Mouse (Mus musculus): ENCODE measurements around the gene Erbb3. TPM values are rescaled to one million over a fixed set of nuclear protein-coding genes. Genes with fewer than 3 reads are reported as not detected.

Gene Erbb3
- total and polyA plus RNA-seq, 3 experiments: 0.29 to 0.39 TPM; not detected in 1

GRCm38 (mm10) chr10:128626311-128627310, 37.2 kb upstream of the Erbb3 start, which contains the start of gene Rps26:
TSS of gene Rps26 (minus strand) at chr10:128626747.
- DNase-seq (ENCODE audit: low read depth, low spot score): peak; percentile 99
- H3K4me1 ChIP-seq (ENCODE audit: control insufficient read depth in 1 of 2, insufficient read depth in 2 of 2, low read length in 2 of 2): peaks cover 0 to 20% of the 10 kb centered on the region in 2 experiments; a peak in 2 of 4 replicates
- TF ChIP-seq RAD21 (IDR thresholded peaks at IDR 0.05; ENCODE audit: low read depth, low read length) (peak; percentile 38), ELF1 (IDR thresholded peaks at IDR 0.05; ENCODE audit: low read depth, low read length) (peak; percentile 98), RCOR1 (IDR thresholded peaks at IDR 0.05; ENCODE audit: low read depth, low read length) (no peak), TAL1 (IDR thresholded peaks at IDR 0.05; ENCODE audit: low read length) (no peak), ZC3H11A (IDR thresholded peaks at IDR 0.05; ENCODE audit: low read depth, low read length) (no peak), TCF12 (IDR thresholded peaks at IDR 0.05; ENCODE audit: low read depth, low read length) (peak; percentile 80), UBTF (IDR thresholded peaks at IDR 0.05; ENCODE audit: borderline replicate concordance, insufficient read depth, low read depth, low read length) (no peak), TBP (IDR thresholded peaks at IDR 0.05; ENCODE audit: low read depth, low read length) (peak; percentile 99), MAX (IDR thresholded peaks at IDR 0.05; ENCODE audit: low read length) (peak; percentile 86), ZNF384 (IDR thresholded peaks at IDR 0.05; ENCODE audit: low read depth, low read length) (peak; percentile 98), ETS1 (IDR thresholded peaks at IDR 0.05; ENCODE audit: low read depth, low read length) (peak; percentile 42; the same call in 1 of the 2 replicates), EP300 (IDR thresholded peaks at IDR 0.05; ENCODE audit: low read depth in 1 of 2, low read length in 2 of 2) (peak in 1 of 2 experiments; percentile 18; a peak in 1 of 4 replicates), GATA1 (IDR thresholded peaks at IDR 0.05; ENCODE audit: low read depth, low read length) (peak; percentile 68), MYB (IDR thresholded peaks at IDR 0.05; ENCODE audit: low read depth, low read length) (no peak), KAT2A (conservative IDR thresholded peaks at IDR 0.05; ENCODE audit: low read depth, low read length) (peak; percentile 99), MYC (IDR thresholded peaks at IDR 0.05; ENCODE audit: low read depth, low read length) (peak; percentile 98), BHLHE40 (IDR thresholded peaks at IDR 0.05; ENCODE audit: borderline replicate concordance, low read depth, low read length) (no peak), E2F4 (IDR thresholded peaks at IDR 0.05; ENCODE audit: borderline replicate concordance, low read depth, low read length) (no peak; the same call in 1 of the 2 replicates), USF1 (IDR thresholded peaks at IDR 0.05; ENCODE audit: low read depth, low read length) (peak; percentile 24; the same call in 1 of the 2 replicates), ZMIZ1 (IDR thresholded peaks at IDR 0.05; ENCODE audit: low read depth, low read length) (peak; percentile 93; the same call in 1 of the 2 replicates), CHD1 (IDR thresholded peaks at IDR 0.05; ENCODE audit: low read depth, low read length) (no peak), SMC3 (IDR thresholded peaks at IDR 0.05; ENCODE audit: low read depth, low read length) (peak; percentile 48; the same call in 1 of the 2 replicates), POLR2AphosphoS5 (IDR thresholded peaks at IDR 0.05; ENCODE audit: borderline replicate concordance, low read depth, low read length) (peak; percentile 89; the same call in 1 of the 2 replicates), CHD2 (IDR thresholded peaks at IDR 0.05; ENCODE audit: low read length) (peak; percentile 79), CTCF (IDR thresholded peaks at IDR 0.05 in 2 of 3, conservative IDR thresholded peaks at IDR 0.05 in 1 of 3; ENCODE audit: control insufficient read depth in 1 of 3, insufficient read depth in 1 of 3, low read depth in 2 of 3, low read length in 3 of 3, poor library complexity in 1 of 3, severe bottlenecking in 1 of 3) (peak in 2 of 3 experiments; percentile 6 to 59; a peak in 2 of 6 replicates), ZKSCAN1 (IDR thresholded peaks at IDR 0.05; ENCODE audit: low read depth, low read length) (peak; percentile 70; the same call in 1 of the 2 replicates), HCFC1 (IDR thresholded peaks at IDR 0.05; ENCODE audit: low read depth, low read length) (peak; percentile 99), NELFE (IDR thresholded peaks at IDR 0.05; ENCODE audit: low read depth, low read length) (peak; percentile 99), POLR2A (IDR thresholded peaks at IDR 0.05; ENCODE audit: control insufficient read depth in 1 of 2, insufficient read depth in 1 of 2, low read depth in 1 of 2, low read length in 2 of 2, poor library complexity in 1 of 2) (peak; percentile 96 to 98), GABPA (IDR thresholded peaks at IDR 0.05; ENCODE audit: low read depth, low read length) (no peak), NRF1 (IDR thresholded peaks at IDR 0.05; ENCODE audit: insufficient read depth, low read depth, low read length, poor library complexity, severe bottlenecking) (peak; percentile 68), USF2 (IDR thresholded peaks at IDR 0.05; ENCODE audit: borderline replicate concordance in 1 of 2, insufficient read depth in 1 of 2, low read depth in 1 of 2, low read length in 2 of 2) (no peak), JUND (IDR thresholded peaks at IDR 0.05; ENCODE audit: low read depth, low read length) (0 out of 2 replicates have a peak, but pooled peaks have one; percentile 58), MXI1 (IDR thresholded peaks at IDR 0.05; ENCODE audit: low read depth, low read length) (peak; percentile 79)

More at GRCm38 (mm10) chr10:128626311-128627310, 37.2 kb upstream of the Erbb3 start, which contains the start of gene Rps26:
- Histone ChIP-seq H3K36me3 (ENCODE audit: control insufficient read depth in 1 of 2, insufficient read depth in 2 of 2, low read length in 2 of 2) (peaks cover 7 to 20% of the 10 kb centered on the region in 2 experiments), H3K27ac (ENCODE audit: control insufficient read depth, low read depth, low read length) (peak within 1 kb of the TSS; percentile 88), H3K9ac (ENCODE audit: control insufficient read depth, low read depth, low read length, poor library complexity, severe bottlenecking) (peak within 1 kb of the TSS; percentile 99), H3K27me3 (ENCODE audit: control insufficient read depth in 1 of 2, insufficient read depth in 2 of 2, low read length in 2 of 2) (peaks cover 1 to 3% of the 10 kb centered on the region in 2 experiments; a peak in 3 of 4 replicates), H3K79me2 (ENCODE audit: control insufficient read depth, insufficient read depth, low read length, poor library complexity) (peaks cover 14% of the 10 kb centered on the region), H3K4me3 (ENCODE audit: control insufficient read depth in 1 of 2, insufficient read depth in 1 of 2, low read depth in 2 of 2, low read length in 2 of 2) (peak within 1 kb of the TSS; percentile 58 to 95), H3K9me3 (replicated peaks; ENCODE audit: insufficient read depth, low read length) (no peaks in the 10 kb centered on the region)

Data from MEL (cell line).